11 mouse cellular contexts compared by ENCODE assay signal in genomic region chr8:95810184-95810591, GRCm38 (mm10). TPM values are rescaled to one million over a fixed set of nuclear protein-coding genes. Genes with fewer than 3 reads are reported as not detected.
DNase-seq lines count a peak whose midpoint lies in the region; ATAC-seq and TF ChIP-seq lines count a peak whose summit lies in the region.
"Had no signal": no experiment of that assay in that cellular context is flagged by ENCODE, and none has a peak within 500 bp of the region (broad histone marks: within the 10 kb centered on the region; RNA-seq: fewer than 3 reads in every experiment).

No protein-coding gene starts in this region.

- H3K9ac ChIP-seq in MEL (ENCODE audit: control insufficient read depth, low read depth, low read length, poor library complexity, severe bottlenecking): peak overlapping the region; percentile 61
- H3K9ac ChIP-seq in intestine, embryonic 15.5 days: no peak overlapping the region
- H3K9ac ChIP-seq in forebrain, embryonic 16.5 days (replicated peaks; ENCODE audit: low read depth, low read length): no peak overlapping the region
- H3K9ac ChIP-seq: liver, embryonic 14.5 days; midbrain, embryonic 13.5 days had no signal

- peaks cover 1 to 20% of the 10 kb centered on the region in 2 experiments; a peak in 3 of 4 replicates for H3K36me3 ChIP-seq in MEL (ENCODE audit: control insufficient read depth in 1 of 2, insufficient read depth in 2 of 2, low read length in 2 of 2)
- no peaks in the 10 kb centered on the region for H3K36me3 ChIP-seq in splenic B cell, adult 2 months (ENCODE audit: control insufficient read depth, insufficient read depth, low read length, poor library complexity, severe bottlenecking)
- H3K36me3 ChIP-seq in intestine, embryonic 15.5 days: no peaks in the 10 kb centered on the region
- no peaks in the 10 kb centered on the region for H3K36me3 ChIP-seq in forebrain, embryonic 16.5 days (ENCODE audit: control insufficient read depth, insufficient read depth)
- H3K36me3 ChIP-seq: midbrain, embryonic 13.5 days had no signal

- TF ChIP-seq EP300 in MEL (IDR thresholded peaks at IDR 0.05; ENCODE audit: low read depth in 1 of 2, low read length in 2 of 2): no peak

- no peak overlapping the region for H3K4me2 ChIP-seq in intestine, embryonic 15.5 days (replicated peaks)
- no peak overlapping the region for H3K4me2 ChIP-seq in forebrain, embryonic 16.5 days (ENCODE audit: low read length)
- H3K4me2 ChIP-seq: midbrain, embryonic 13.5 days had no signal

- peaks cover 23% of the 10 kb centered on the region for H3K79me2 ChIP-seq in MEL (ENCODE audit: control insufficient read depth, insufficient read depth, low read length, poor library complexity)

- no peaks in the 10 kb centered on the region for H3K9me3 ChIP-seq in MEL (replicated peaks; ENCODE audit: insufficient read depth, low read length)
- no peaks in the 10 kb centered on the region for H3K9me3 ChIP-seq in intestine, embryonic 15.5 days
- H3K9me3 ChIP-seq in forebrain, embryonic 16.5 days (ENCODE audit: control insufficient read depth, low read length): no peaks in the 10 kb centered on the region
- H3K9me3 ChIP-seq: midbrain, embryonic 13.5 days had no signal

- peaks cover 12 to 21% of the 10 kb centered on the region in 2 experiments for H3K4me1 ChIP-seq in MEL (ENCODE audit: control insufficient read depth in 1 of 2, insufficient read depth in 2 of 2, low read length in 2 of 2)
- H3K4me1 ChIP-seq in intestine, embryonic 15.5 days (replicated peaks): peaks cover 9% of the 10 kb centered on the region
- peaks cover 11% of the 10 kb centered on the region for H3K4me1 ChIP-seq in forebrain, embryonic 16.5 days (replicated peaks; ENCODE audit: control insufficient read depth, insufficient read depth, low read length)

- no peak for TF ChIP-seq CTCF in MEL (IDR thresholded peaks at IDR 0.05 in 2 of 3, conservative IDR thresholded peaks at IDR 0.05 in 1 of 3; ENCODE audit: control insufficient read depth in 1 of 3, insufficient read depth in 1 of 3, low read depth in 2 of 3, low read length in 3 of 3, poor library complexity in 1 of 3, severe bottlenecking in 1 of 3)

- peak; percentile 72 for DNase-seq in MEL (ENCODE audit: low read depth, low spot score)
- DNase-seq in heart, adult 8-10 months (ENCODE audit: low spot score): peak; percentile 53
- peak; percentile 70 to 79 for DNase-seq in lung, adult 18-20 months
- peak; percentile 40 for DNase-seq in splenic B cell, adult 2 months (ENCODE audit: low read depth, low spot score)
- DNase-seq: kidney, postnatal 36 days had no signal

- 0 out of 4 replicates have a peak, but pooled peaks of 1 of the 2 experiments have one; percentile 35 for TF ChIP-seq POLR2A in MEL (IDR thresholded peaks at IDR 0.05; ENCODE audit: control insufficient read depth in 1 of 2, insufficient read depth in 1 of 2, low read depth in 1 of 2, low read length in 2 of 2, poor library complexity in 1 of 2)

- no peak for TF ChIP-seq RAD21 in MEL (IDR thresholded peaks at IDR 0.05; ENCODE audit: low read depth, low read length)

- no peaks in the 10 kb centered on the region for H3K27me3 ChIP-seq in MEL (ENCODE audit: control insufficient read depth in 1 of 2, insufficient read depth in 2 of 2, low read length in 2 of 2)
- H3K27me3 ChIP-seq in splenic B cell, adult 2 months (ENCODE audit: control insufficient read depth, insufficient read depth, low read length, poor library complexity, severe bottlenecking): no peaks in the 10 kb centered on the region
- H3K27me3 ChIP-seq in intestine, embryonic 15.5 days (replicated peaks): no peaks in the 10 kb centered on the region
- no peaks in the 10 kb centered on the region for H3K27me3 ChIP-seq in forebrain, embryonic 16.5 days (replicated peaks; ENCODE audit: control insufficient read depth, insufficient read depth, low read length)
- H3K27me3 ChIP-seq: midbrain, embryonic 13.5 days had no signal

- H3K27ac ChIP-seq in MEL (ENCODE audit: control insufficient read depth, low read depth, low read length): peak overlapping the region; percentile 70
- no peak overlapping the region for H3K27ac ChIP-seq in intestine, embryonic 15.5 days
- H3K27ac ChIP-seq in forebrain, embryonic 16.5 days (ENCODE audit: low read length): no peak overlapping the region
- H3K27ac ChIP-seq: left cerebral cortex, adult 2 months; liver, embryonic 14.5 days; midbrain, embryonic 13.5 days had no signal

- peak overlapping the region; percentile 18 to 26; a peak in 3 of 4 replicates for H3K4me3 ChIP-seq in MEL (ENCODE audit: control insufficient read depth in 1 of 2, insufficient read depth in 1 of 2, low read depth in 2 of 2, low read length in 2 of 2)
- H3K4me3 ChIP-seq in intestine, embryonic 15.5 days (replicated peaks): no peak overlapping the region
- no peak overlapping the region for H3K4me3 ChIP-seq in forebrain, embryonic 16.5 days (replicated peaks; ENCODE audit: low read length)
- H3K4me3 ChIP-seq: left cerebral cortex, adult 2 months; midbrain, embryonic 13.5 days had no signal

- 54% methylated on average over 3 of the region's 3 CpGs for WGBS in intestine, embryonic 15.5 days
- 51% methylated on average over 3 of the region's 3 CpGs for WGBS in forebrain, embryonic 16.5 days

- ATAC-seq in intestine, embryonic 15.5 days: no peak
- no peak for ATAC-seq in forebrain, embryonic 16.5 days
- ATAC-seq in frontal cortex, adult (ENCODE audit: low TSS enrichment): no peak
- ATAC-seq: midbrain, embryonic 13.5 days had no signal

TF ChIP-seq in MEL, 35 proteins besides CTCF, POLR2A, EP300 and RAD21:
- TF ChIP-seq ELF1 (IDR thresholded peaks at IDR 0.05; ENCODE audit: low read depth, low read length): peak; percentile 52; the same call in 1 of the 2 replicates
- peak; percentile 83 for TF ChIP-seq ZNF384 (IDR thresholded peaks at IDR 0.05; ENCODE audit: low read depth, low read length)
- no peak for TF ChIP-seq HCFC1 (IDR thresholded peaks at IDR 0.05; ENCODE audit: low read depth, low read length)
- TF ChIP-seq SIN3A (IDR thresholded peaks at IDR 0.05; ENCODE audit: low read length): no peak; the same call in 1 of the 2 replicates
- TF ChIP-seq MAZ (IDR thresholded peaks at IDR 0.05; ENCODE audit: low read depth, low read length): peak; percentile 31; the same call in 1 of the 2 replicates
- 0 out of 2 replicates have a peak, but pooled peaks have one; percentile 24 for TF ChIP-seq TBP (IDR thresholded peaks at IDR 0.05; ENCODE audit: low read depth, low read length)

RNA-seq across cellular contexts. Expression of gene Cnot1, which starts 2.9 kb away (rescaled TPM):
- 119 and 158 TPM in 2 replicates for total RNA-seq in MEL (2012; rRNA removed)
- 1,000 to 10,000 TPM in 1 of 2 experiments, 100 to 1,000 TPM in 1; 259 to 3,440 TPM for polyA plus RNA-seq in MEL (2012; ENCODE audit: insufficient read depth in 1 of 2, insufficient read length in 2 of 2, low read depth in 1 of 2, low replicate concordance in 2 of 2, missing spikeins in 1 of 2)
- total RNA-seq in heart, adult 8-10 months (2022): 100 to 1,000 TPM in 2 of 4 experiments, 10 to 100 TPM in 2; 92.8 to 123 (median 107) TPM
- 56.4 and 57.5 TPM in 2 replicates for polyA plus RNA-seq in intestine, embryonic 15.5 days (2015; fragmentation: Nextera tagmentation; extraction: Ambion mirVana)
- 58.5 and 58.7 TPM in 2 replicates for polyA plus RNA-seq in forebrain, embryonic 16.5 days (2015; fragmentation: Nextera tagmentation; extraction: Ambion mirVana)

RNA-seq across cellular contexts. Expression of gene Sap18b, which starts 15.0 kb away (rescaled TPM):
- total RNA-seq in MEL (2012; rRNA removed): 157 and 182 TPM in 2 replicates
- 100 to 1,000 TPM in 1 of 2 experiments, not detected in 1; 354 TPM for polyA plus RNA-seq in MEL (2012; ENCODE audit: insufficient read depth in 1 of 2, insufficient read length in 2 of 2, low read depth in 1 of 2, low replicate concordance in 2 of 2, missing spikeins in 1 of 2)
- 100 to 1,000 TPM in 1 of 4 experiments, 10 to 100 TPM in 3; 63.8 to 106 (median 80.1) TPM for total RNA-seq in heart, adult 8-10 months (2022)
- polyA plus RNA-seq in intestine, embryonic 15.5 days (2015; fragmentation: Nextera tagmentation; extraction: Ambion mirVana): 324 and 397 TPM in 2 replicates
- polyA plus RNA-seq in forebrain, embryonic 16.5 days (2015; fragmentation: Nextera tagmentation; extraction: Ambion mirVana): 219 and 261 TPM in 2 replicates

RNA-seq across cellular contexts. Expression of gene Slc38a7, which starts 43.2 kb away (rescaled TPM):
- 2.5 and 3.4 TPM in 2 replicates for total RNA-seq in MEL (2012; rRNA removed)
- 1 to 10 TPM in 1 of 2 experiments, not detected in 1; 6.5 TPM for polyA plus RNA-seq in MEL (2012; ENCODE audit: insufficient read depth in 1 of 2, insufficient read length in 2 of 2, low read depth in 1 of 2, low replicate concordance in 2 of 2, missing spikeins in 1 of 2)
- total RNA-seq in heart, adult 8-10 months (2022): 10 to 100 TPM; 11.2 to 13.5 (median 12.4) TPM
- polyA plus RNA-seq in intestine, embryonic 15.5 days (2015; fragmentation: Nextera tagmentation; extraction: Ambion mirVana): 20.6 and 22.0 TPM in 2 replicates
- 29.9 and 31.1 TPM in 2 replicates for polyA plus RNA-seq in forebrain, embryonic 16.5 days (2015; fragmentation: Nextera tagmentation; extraction: Ambion mirVana)

Comparison
In these comparisons a context has a peak if more than half of its experiments do, and no peak if none do; other contexts are left out.
1. H3K4me3 ChIP-seq: peak in MEL (2 of 2); none in intestine, embryonic 15.5 days (single experiment) and forebrain, embryonic 16.5 days (single experiment).
2. Peak in every context shown above with its lines, with median percentiles within 50 percentile points of each other: DNase-seq.